Mouse (Mus musculus) large intestine, adult 2 months (tissue): Measurements from ENCODE around the gene Arf6. TPM values are rescaled to one million over a fixed set of nuclear protein-coding genes. Genes with fewer than 3 reads are reported as not detected.
"Not testable (repeated sequence)": the region's sequence is repeated elsewhere in the genome, so short reads cannot be mapped to it uniquely, and the experiment has no call there.

Experiments
- DNase-seq: peaks from one replicate; pipeline ENCODE4 v3.0.0-alpha.2; 2012; ENCODE audit warnings: low read depth, low spot score
- WGBS: fragments of 180-500 bp; shearing (Covaris S2); methylation state at CpG from one replicate; pipeline ENCODE4 v1.1.7; 2018; 5-methylcytosine and 5-hydroxymethylcytosine counted together
- polyA plus RNA-seq: library from polyadenylated mRNA; depleted of rRNA; stranded (reverse); fragments of >200 nt; gene quantifications from 2 replicates; pipeline ENCODE4 v1.2.3, GENCODE M21; 2012; rRNA removed

The Arf6 gene
- polyA plus RNA-seq = 222 and 263 TPM in 2 replicates

DNA sequence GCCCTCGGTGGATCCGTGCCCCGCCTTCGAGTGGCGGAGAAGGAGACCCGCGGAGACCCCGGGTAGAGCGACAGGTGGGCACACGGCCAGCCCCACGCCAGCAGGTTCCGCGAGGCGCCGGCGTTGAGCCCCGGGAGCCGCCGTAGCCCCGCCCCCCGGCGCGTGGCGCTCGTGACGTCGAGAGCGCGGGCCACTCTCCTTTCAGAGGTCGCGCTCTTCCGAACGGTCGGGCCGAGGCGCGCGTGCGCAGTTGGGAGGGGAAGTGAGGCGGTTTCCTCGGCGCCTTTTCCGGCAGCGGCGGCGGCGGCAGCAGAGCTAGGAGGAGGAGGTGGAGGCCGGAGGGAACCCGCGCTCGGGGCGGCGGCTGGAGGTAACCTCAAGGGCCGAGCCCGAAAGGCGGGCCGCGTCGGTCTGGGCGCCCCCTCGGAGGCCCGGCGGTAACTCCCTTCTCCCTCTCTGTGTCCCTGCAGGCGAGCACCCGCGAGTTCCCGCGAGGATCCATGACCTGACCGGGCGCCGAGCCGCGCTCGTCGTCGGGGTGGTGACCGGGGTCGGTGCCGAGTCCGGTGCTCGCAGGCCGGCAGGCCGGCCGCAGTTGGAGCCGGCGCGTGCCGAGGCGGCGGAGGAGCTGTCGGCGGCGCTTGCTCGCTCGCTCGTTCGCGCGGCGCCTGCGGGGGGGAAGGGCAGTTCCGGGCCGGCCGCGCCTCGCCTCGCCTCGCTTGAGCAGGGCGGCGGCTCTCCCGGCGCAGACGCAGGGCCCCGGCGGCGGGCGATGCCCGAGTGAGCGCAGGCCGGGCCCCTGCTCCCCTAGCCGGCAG is at the start of gene Arf6, which contains the start of gene Gm9887:
Gene Arf6 (plus strand): TSS at position 297 of the 818 bp plus-strand sequence.
Gene Gm9887 (minus strand): TSS at position 605 of the 818 bp plus-strand sequence.
- WGBS = under 1% methylated on average over 118 of the region's 121 CpGs

DNA sequence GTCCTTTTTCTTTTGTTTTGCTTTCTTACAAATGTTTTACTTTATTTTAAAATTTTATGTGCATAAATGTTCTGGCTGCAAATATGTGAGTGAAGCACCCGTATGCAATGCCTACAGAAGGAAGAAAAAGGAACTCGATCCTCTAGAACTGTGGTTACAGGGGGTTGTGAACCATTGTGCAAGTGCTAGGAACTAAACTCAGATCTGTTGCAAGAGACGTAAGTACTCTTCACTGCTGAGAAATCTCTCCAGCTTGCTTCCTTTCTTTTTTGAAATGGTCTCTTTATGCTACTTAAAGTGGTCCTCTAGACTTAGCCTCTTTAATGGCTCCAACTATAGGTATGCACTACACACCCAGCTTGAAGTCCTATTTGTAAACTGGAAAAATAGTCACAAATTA is 40.8 kb upstream of the Arf6 start:
- 89% methylated on average over 3 of the region's 3 CpGs for WGBS
- no peak for DNase-seq

More for the DNA sequence above, at the start of gene Arf6, which contains the start of gene Gm9887:
- peak; percentile 87 for DNase-seq

DNA sequence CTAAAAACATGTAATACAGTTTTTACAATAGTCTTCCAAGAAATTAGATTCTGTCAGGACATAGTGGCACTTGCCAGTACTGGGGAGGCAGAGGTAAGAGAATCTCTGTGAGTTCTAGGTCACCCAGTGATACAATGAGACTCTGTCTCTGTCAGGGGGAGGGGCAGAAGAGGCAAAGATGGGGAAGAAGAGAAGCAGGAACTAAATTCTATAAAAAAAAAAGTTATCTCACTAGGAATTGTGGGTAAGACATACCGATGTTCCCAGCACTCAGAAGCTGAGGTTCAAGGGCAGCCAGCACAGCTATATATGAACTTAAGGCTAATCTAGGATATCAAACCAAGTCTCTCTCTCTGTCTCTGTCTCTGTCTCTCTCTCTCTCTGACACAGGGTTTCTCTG is 39.8 kb upstream of the Arf6 start:
- DNase-seq = no peak
- WGBS = 49% methylated on average over 1 of the region's 1 CpGs

DNA sequence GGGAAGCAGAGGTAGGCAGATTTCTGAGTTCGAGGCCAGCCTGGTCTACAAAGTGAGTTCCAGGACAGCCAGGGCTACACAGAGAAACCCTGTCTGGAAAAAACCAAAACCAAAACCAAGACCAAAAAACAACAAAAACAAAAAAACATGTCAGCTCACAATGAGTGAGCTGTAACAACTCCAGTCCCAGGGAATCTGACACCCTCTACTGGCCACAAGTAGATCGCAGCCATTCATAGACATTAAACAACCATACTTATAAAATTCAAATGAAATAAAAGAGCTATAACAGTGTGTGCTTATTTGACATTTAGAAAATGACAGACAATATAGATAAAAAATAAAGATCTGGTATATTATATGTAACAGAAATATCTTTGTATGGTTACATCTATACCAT is 38.4 kb upstream of the Arf6 start:
- DNase-seq = no peak
- WGBS = 83% methylated on average over 2 of the region's 2 CpGs

DNA sequence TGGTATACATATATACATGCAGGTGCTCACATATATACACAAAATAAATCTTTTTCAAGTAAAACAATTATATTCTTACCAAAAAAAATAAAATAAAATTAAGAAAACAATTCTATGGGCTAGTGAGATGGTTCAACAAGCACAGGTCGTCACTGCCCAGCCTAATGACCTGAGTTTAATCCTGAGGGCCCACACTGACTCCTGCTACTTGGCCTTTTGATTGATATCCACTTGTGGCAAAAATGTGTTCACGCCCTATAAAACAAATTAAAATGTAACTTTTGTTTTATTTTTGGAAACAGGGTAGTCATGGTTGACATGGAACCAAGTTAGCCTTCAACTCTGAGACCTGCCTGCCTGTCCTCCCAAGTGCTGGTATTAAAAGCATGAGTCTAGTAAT is 22.0 kb upstream of the Arf6 start:
- WGBS = 72% methylated on average over 2 of the region's 2 CpGs
- DNase-seq = no peak

DNA sequence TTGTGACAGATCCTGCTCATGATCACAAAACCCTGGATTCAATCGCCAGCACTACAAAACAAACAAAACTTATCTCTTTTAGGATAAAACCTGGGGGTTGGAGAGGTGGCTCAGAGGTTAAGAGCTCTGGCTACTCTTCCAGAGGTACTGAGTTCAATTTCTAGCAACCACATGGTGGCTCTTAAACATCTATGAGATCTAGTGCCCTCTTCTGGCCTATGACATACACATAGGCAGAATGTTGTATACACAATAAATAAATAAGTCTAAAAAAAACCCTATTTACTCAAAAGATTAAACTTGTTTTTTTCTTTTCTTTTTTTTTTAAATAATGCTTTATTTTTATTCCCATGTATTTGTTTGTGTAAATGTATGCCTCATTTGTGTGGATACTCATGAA is 20.3 kb upstream of the Arf6 start:
- 71% methylated on average over 1 of the region's 1 CpGs for WGBS
- no peak for DNase-seq

DNA sequence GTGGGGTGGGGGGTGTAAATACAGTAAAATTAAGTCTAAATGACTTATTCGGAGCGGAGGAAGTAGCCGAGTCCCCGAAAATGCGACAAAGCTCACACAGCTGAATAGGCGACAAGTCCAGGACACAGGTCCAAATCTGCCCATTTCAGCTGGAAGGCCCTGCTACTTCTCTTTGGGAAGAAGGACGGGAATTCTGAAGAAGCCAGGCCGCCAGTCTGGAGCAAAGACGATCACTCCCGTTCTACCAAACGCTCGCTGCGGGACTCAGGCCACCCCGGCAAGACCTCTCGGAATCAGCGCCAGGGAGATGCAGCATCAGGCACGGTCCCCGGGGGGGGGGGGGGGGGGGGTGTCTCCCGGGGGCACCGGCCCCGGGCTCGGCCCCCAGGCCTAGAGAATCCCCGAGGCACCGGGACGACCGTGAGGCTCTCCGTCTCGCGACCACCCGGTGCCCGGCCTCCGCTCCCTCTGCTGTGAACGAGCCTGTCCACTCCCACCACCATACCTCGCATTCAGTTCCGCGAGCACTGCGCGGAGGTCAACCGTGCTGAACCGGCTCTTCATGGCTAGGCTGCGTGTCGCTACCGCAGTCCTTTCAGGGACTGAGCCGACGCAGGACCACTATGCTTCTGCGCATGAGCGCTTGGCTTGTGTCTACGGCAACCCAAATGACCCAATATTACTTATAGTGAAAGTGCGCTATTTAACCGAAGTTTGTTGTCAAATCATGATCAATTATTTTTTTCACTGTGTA is 15.2 kb upstream of the Arf6 start, which contains the start of gene Nemf:
Gene Nemf (minus strand): TSS at position 620 of the 754 bp plus-strand sequence.
- under 1% methylated on average over 46 of the region's 50 CpGs for WGBS
- peak; percentile 85 for DNase-seq

DNA sequence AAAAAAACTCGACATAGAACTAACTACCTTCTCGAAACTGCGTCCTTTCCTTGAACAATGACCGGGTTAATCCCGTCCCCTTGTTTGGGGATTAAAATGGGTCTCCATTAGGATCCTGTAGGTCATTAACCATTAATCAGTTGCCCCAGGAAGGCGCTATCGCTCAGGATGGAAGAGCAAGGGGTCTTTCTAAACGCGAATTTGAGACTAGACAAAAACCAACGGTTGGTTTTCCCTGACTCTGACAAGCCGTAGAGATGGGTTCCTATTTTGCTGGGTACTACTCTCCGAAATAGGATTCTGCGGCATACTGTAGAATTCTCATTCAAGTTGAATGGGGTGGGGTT is 14.7 kb upstream of the Arf6 start:
- WGBS = 4% methylated on average over 13 of the region's 13 CpGs
- DNase-seq = no peak

DNA sequence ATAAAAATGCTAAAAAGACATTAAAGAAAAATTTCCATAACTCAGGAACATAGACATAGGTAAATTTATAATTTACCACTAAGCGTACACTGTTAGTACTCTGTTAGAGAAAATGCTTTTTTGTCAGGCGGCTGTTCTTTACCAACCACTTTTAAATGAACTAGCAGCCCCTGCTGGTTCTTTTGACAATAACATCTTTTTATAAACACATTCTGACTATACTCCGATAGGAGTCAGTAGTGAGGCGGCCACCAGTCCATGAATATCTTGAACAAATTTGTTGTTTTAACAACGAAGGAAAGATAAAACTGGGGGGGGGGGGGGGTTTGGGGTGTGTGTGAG is 11.3 kb upstream of the Arf6 start:
- DNase-seq = no peak
- 11% methylated on average over 5 of the region's 5 CpGs for WGBS

DNA sequence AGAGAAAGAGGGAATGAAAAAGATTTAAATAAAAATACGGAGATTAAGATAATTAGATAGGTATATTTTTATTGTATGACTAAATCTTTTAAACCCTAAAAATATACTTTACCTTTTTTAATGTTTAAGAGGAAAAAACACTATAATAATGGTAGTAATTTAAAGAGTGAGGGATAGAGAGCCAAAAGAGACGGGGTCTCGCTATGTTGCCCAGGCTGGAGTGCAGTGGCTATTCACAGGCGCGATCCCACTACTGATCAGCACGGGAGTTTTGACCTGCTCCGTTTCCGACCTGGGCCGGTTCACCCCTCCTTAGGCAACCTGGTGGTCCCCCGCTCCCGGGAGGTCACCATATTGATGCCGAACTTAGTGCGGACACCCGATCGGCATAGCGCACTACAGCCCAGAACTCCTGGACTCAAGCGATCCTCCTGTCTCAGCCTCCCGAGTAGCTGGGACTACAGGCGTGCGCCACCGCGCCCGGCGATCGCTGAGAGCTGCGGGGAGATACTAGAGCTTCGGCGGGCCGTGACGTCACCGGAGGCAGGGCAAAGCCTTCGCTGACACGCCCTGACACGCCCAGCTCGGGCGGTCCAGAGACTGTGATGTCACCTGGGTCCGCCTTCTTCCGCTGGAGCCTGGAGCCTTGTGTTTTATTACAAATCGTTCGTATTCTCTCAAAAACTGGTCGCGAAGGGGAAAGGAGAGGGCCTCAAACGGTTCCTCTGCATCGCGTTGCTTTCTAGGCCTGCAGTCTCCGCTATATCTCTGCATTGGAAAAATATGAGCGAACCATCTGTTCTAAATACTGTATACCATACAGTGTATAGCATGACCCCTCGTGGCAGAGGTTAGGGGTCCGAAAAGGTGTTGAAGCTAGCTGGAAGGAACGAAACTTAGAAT is 10.7 kb upstream of the Arf6 start:
- WGBS = under 1% methylated on average over 43 of the region's 50 CpGs
- DNase-seq = peak; percentile 88

DNA sequence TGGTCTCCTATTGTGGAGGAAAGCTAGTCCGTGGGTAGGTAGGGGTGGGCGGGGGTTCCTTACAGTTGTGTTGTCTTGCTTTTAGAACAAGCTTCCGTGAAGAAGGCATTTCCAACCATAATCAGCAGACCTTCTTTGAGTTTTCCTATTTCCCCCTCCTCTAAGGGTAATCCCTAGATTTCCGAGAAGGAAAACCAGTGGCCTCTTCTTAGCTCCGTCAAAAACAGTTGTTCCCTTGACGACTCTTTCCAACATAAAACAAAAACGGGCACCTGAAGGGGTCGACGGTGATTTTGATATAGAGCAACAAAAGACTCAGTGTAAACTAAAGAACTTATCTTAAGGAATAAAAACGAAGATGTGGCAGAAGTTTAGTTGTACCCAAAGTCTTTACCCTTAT is 10.0 kb upstream of the Arf6 start:
- no peak for DNase-seq
- 4% methylated on average over 10 of the region's 10 CpGs for WGBS

DNA sequence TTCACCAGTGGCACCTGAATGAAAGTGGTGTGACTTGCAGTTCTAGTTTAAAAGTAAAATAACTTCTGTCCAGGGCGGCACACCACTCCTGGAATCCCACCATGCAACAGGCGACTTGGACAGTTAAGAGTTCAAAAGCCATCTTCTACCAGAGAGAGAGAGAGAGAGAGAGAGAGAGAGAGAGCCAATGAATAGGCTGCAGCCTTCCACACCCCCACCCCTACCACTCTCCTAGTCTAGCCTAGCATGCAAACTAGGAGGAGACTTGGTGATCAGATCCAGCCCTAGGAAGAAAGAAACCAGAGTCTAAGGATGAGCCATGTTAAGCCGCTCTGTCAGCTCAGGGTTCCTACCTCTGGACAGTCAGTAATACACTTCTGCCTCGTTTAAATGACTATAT is 9.6 kb upstream of the Arf6 start:
- DNase-seq = no peak
- 54% methylated on average over 4 of the region's 4 CpGs for WGBS

DNA sequence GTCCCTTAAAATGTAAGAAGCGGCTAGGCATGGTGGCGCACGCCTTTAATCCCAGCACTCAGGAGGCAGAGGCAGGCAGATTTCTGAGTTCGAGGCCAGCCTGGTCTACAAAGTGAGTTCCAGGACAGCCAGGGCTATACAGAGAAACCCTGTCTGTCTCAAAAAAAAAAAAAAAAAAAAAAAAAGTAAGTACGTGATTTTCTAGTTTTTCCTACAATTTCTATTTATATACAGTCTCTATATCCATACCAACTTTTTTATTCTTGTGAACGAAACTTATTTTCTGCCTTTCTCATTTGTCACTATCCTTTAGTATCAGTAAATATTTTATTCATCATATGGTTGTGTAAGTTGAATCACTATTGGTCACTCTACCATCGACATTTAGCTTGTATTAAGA is 8.8 kb upstream of the Arf6 start:
- DNase-seq = not testable (repeated sequence)
- 95% methylated on average over 7 of the region's 7 CpGs for WGBS

DNA sequence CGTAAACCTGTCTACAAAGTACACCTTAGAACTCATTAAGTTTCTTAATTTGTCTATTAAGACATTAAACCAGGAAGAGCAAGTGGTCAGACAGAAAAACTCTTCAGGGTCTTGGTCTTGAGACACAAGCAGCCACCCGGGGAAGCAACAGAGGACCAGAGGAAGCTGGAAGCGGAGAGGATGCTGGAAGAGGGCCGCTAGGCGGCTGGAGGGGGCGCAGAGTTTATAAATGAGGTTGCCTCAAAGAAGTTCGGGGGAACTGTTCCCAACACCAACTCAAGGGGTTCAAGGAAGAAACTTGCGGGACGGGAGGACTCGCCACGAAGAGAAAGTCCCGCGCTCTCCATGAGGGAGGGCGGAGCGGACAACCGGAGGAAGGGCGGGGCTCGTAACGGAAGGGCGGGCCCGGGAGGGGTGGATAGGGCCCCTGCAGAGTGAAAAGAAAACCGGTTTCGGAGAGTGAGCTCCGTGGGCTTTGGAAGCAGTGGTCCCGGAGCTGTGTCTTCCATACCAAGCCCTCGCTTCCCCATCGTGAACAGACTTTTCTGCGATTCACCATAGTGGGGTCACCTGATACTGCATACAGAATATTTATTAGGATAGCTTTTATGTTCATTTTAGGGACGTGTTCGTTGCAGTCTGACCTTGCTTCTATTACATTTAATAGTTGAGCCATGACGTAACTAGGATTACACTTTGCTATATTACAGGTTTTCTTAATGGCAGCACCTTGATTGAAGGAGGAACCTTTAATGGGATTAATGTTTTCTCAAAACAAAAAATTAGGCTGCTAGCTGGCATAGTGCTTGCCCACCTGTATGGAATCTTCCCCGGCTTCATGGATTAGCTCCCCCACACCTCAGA is 7.8 kb upstream of the Arf6 start:
- DNase-seq = no peak
- 3% methylated on average over 32 of the region's 32 CpGs for WGBS

DNA sequence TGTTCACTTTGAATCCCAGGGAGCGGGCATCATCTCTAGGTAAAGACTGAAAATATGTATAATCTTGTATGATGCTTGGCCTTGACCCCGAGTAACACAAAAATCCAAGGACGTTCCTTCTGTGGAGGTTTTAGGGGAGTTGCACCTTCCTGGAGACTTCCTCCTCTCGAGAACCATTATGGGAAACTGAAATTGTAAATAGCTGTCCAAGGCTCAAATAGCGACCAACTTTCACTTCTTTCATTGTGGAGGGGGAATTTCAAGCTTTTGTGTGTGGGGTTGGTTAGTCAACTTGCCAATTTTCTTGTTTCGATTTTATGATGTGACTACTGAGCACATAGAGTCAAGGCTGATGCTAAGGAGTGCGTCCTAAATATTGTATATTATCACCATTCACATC is 6.2 kb upstream of the Arf6 start:
- 80% methylated on average over 7 of the region's 7 CpGs for WGBS
- DNase-seq = no peak

DNA sequence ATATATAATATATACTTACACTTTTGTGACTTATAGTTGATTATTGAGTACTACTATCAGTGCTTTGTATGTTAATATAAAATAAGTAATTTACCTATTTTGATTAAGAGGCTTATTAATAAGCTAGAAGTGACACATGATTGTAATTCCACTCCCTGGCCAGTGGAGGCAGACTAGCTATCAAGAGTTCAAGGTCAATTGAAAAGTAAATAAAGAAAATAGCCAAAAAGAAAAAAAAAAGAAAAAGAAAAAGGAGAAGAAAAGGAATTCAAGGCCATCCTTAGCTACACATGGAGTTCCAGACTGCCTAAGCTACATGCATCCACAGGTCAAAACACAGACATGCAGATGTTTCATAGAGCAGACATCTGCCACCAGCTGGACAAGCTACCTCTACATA is 5.5 kb upstream of the Arf6 start:
- DNase-seq = no peak

DNA sequence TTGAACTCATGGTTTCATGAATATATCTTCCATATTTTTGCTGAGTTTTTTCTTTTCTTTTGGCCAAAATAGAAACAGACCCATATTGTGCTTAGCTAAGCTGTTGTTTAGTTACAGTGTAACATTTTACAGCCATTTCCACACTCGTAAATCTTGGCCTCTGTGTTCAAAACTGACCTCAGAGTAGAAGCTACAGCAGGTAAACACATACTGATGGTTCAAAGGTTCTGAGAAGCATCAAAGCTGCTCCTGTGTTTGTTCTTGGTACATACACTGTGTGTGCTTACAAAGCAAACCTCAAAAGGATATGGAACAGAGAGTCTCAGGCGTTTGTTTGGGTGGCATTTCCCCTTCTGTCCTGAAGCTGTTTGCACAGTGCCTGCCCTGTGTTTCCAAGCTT is 4.4 kb upstream of the Arf6 start:
- WGBS = 12% methylated on average over 2 of the region's 2 CpGs
- peak; percentile 82 for DNase-seq

DNA sequence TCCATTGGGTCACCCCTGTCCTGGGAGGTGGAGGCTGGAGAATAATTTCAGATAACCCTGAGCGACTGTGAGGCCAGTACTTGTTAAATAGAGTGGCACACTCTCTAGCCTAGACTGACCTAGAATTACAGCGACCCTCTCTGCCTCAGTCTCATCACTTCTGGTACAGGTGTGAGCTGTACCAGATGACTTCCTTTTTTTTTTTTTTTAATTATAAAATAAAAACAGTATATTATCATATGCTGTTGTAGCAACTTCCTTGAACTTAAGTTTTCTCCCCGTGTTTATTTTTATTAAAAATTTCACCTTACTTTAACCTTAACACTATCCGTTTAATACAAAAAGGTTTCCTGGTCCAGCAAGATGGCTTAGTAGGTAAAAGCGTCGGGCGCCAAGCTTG is 1.0 kb upstream of the Arf6 start:
- DNase-seq = no peak
- 7% methylated on average over 7 of the region's 7 CpGs for WGBS

DNA sequence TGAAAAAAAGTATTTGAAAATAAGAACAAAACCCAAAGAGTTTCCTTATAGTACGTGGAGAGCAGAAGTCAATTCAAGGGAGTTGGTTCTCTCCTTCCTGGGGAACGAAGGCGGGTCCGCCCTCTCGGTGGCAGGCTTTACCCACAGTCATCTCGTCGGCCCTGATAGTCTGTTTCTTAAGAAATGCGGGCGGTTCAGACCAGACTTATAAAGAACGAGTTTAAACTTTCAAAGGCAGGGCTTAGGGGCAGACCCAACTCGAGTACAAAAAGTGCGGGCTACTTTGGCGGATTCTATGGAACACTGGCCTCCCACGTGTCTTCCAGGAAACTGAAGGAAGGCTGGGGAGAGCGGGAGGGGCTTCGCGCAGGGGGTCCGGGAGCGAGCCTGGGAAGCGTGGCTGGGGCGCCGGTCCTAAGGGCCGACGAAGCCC is 513 bp upstream of the Arf6 start:
- peak; percentile 73 for DNase-seq

More for the DNA sequence above, 513 bp upstream of the Arf6 start:
- WGBS = under 1% methylated on average over 24 of the region's 24 CpGs
